Mouse (Mus musculus) C2C12 (cell line): ENCODE measurements around the gene Cxcr2.

Experiments used
- CTCF ChIP-seq: IDR thresholded peaks from one replicate; pipeline ENCODE4 v1.5.1; 2011; ENCODE audit not compliant: control insufficient read depth, insufficient read depth, insufficient read length
- FOSL1 ChIP-seq: IDR thresholded peaks from one replicate; pipeline ENCODE4 v1.8.0; 2011; ENCODE audit warnings: mild to moderate bottlenecking, low read length; ENCODE audit not compliant: poor library complexity, insufficient read depth, severe bottlenecking
- MAX ChIP-seq: IDR thresholded peaks from one replicate; pipeline ENCODE4 v1.6.1; 2011; ENCODE audit warnings: mild to moderate bottlenecking, control low read depth
- MYOD1 ChIP-seq: IDR thresholded peaks from one replicate; pipeline ENCODE4 v1.6.1; 2011; ENCODE audit warnings: low read depth; ENCODE audit not compliant: control insufficient read depth, insufficient read length
- MYOG ChIP-seq: IDR thresholded peaks from one replicate; pipeline ENCODE4 v1.6.1; 2011; ENCODE audit not compliant: control insufficient read depth, insufficient read length; ENCODE audit errors: extremely low read depth
- USF1 ChIP-seq: IDR thresholded peaks from one replicate; pipeline ENCODE4 v1.6.1; 2011; ENCODE audit warnings: low read depth, mild to moderate bottlenecking, control low read depth, moderate library complexity

GRCm38 (mm10) chr1:74151091-74151490 lies 2.7 kb upstream of the Cxcr2 start:
- no peak for TF ChIP-seq CTCF
- TF ChIP-seq MYOG = no peak
- TF ChIP-seq FOSL1 = no peak
- no peak for TF ChIP-seq MAX
- no peak for TF ChIP-seq USF1
- no peak for TF ChIP-seq MYOD1
